Mouse (Mus musculus): ENCODE data around the gene Fdx1.

Fdx1 gene

GRCm38 (mm10) chr9:51962975-51963701, at the start of gene Fdx1:
Gene Fdx1, minus strand, starts transcription at chr9:51963556.
- peak; percentile 86 to 92 for DNase-seq

- DNase-seq = no peak
These were observed 49.6 kb upstream of the Fdx1 start for GRCm38 (mm10) chr9:52012781-52013436.

GRCm38 (mm10) chr9:52012311-52012710, 49.0 kb upstream of the Fdx1 start:
- DNase-seq = no peak

GRCm38 (mm10) chr9:52008511-52008910, 45.2 kb upstream of the Fdx1 start:
- DNase-seq = no peak

GRCm38 (mm10) chr9:52007341-52007740, 44.0 kb upstream of the Fdx1 start:
- no peak for DNase-seq

GRCm38 (mm10) chr9:52003501-52003900, 40.1 kb upstream of the Fdx1 start:
- no peak for DNase-seq

GRCm38 (mm10) chr9:51995331-51996099, 32.2 kb upstream of the Fdx1 start:
- no peak for DNase-seq

GRCm38 (mm10) chr9:51994636-51995260, 31.4 kb upstream of the Fdx1 start:
- DNase-seq = no peak

- DNase-seq = peak; percentile 45 to 58
These were observed 30.3 kb upstream of the Fdx1 start for GRCm38 (mm10) chr9:51993486-51994275.

GRCm38 (mm10) chr9:51991241-51991876, 28.0 kb upstream of the Fdx1 start:
- no peak for DNase-seq

GRCm38 (mm10) chr9:51990828-51991227, 27.5 kb upstream of the Fdx1 start:
- peak; percentile 69 to 77 for DNase-seq

GRCm38 (mm10) chr9:51985493-51986099, 22.2 kb upstream of the Fdx1 start:
- DNase-seq = no peak

- no peak for DNase-seq
These were observed 17.8 kb upstream of the Fdx1 start for GRCm38 (mm10) chr9:51981131-51981530.

- DNase-seq = no peak
These were observed 15.9 kb upstream of the Fdx1 start for GRCm38 (mm10) chr9:51979301-51979700.

- no peak for DNase-seq
These were observed 15.3 kb upstream of the Fdx1 start for GRCm38 (mm10) chr9:51978545-51979259.

- peak; percentile 90 to 92 for DNase-seq
These were observed 14.2 kb upstream of the Fdx1 start for GRCm38 (mm10) chr9:51977439-51978000.

- DNase-seq = no peak
These were observed 11.5 kb upstream of the Fdx1 start for GRCm38 (mm10) chr9:51974871-51975270.

GRCm38 (mm10) chr9:51973846-51974245, 10.5 kb upstream of the Fdx1 start:
- DNase-seq = no peak

GRCm38 (mm10) chr9:51966373-51966772, 3.0 kb upstream of the Fdx1 start:
- no peak for DNase-seq

GRCm38 (mm10) chr9:51964110-51964509, 754 bp upstream of the Fdx1 start:
- DNase-seq = no peak
